Mouse (Mus musculus) embryonic facial prominence, embryonic 11.5 days (tissue): ENCODE results near the gene Ddx10. TPM values are rescaled to one million over a fixed set of nuclear protein-coding genes. Genes with fewer than 3 reads are reported as not detected.

Experiments used
- ATAC-seq: fragments of 200-750 bp; cut with Nextera tagmentation; replicated peaks from 2 replicates; pipeline ENCODE4 v1.8.0; 2017; ENCODE audit warnings: low read depth; ENCODE audit not compliant: insufficient number of reproducible peaks, low FRiP score, low TSS enrichment
- DNase-seq: peaks from one replicate; pipeline ENCODE4 v3.0.0-alpha.2; 2015; ENCODE audit warnings: low spot score
- H3K27ac ChIP-seq: fragments of 300-500 bp; sonication (generic); replicated peaks from 2 replicates; pipeline ENCODE4 v1.5.1; 2014; ENCODE audit warnings: mild to moderate bottlenecking, low read depth, low read length, control low read depth
- H3K27me3 ChIP-seq: fragments of 300-500 bp; sonication (generic); 2 replicates; pipeline ENCODE4 v1.6.1; 2014; ENCODE audit warnings: mild to moderate bottlenecking, low read length, moderate library complexity, mixed read lengths; ENCODE audit not compliant: control insufficient read depth, insufficient read depth
- H3K36me3 ChIP-seq: fragments of 300-500 bp; sonication (generic); replicated peaks from 2 replicates; pipeline ENCODE4 v1.6.1; 2014; ENCODE audit warnings: low read depth, mild to moderate bottlenecking, low read length, moderate library complexity, mixed read lengths; ENCODE audit not compliant: control insufficient read depth, insufficient read depth
- H3K4me1 ChIP-seq: fragments of 300-500 bp; sonication (generic); 2 replicates; pipeline ENCODE4 v1.6.1; 2014; ENCODE audit warnings: low read length, mixed read lengths; ENCODE audit not compliant: control insufficient read depth, insufficient read depth
- H3K4me2 ChIP-seq: fragments of 300-500 bp; sonication (generic); 2 replicates; pipeline ENCODE4 v1.6.1; 2014; ENCODE audit warnings: low read depth, mild to moderate bottlenecking, control low read depth, low read length, moderate library complexity
- H3K4me3 ChIP-seq: fragments of 300-500 bp; sonication (generic); 2 replicates; pipeline ENCODE4 v1.5.1; 2014; ENCODE audit warnings: low read depth, low read length, control low read depth
- H3K9ac ChIP-seq: fragments of 300-500 bp; sonication (generic); replicated peaks from 2 replicates; pipeline ENCODE4 v1.6.1; 2014; ENCODE audit warnings: mild to moderate bottlenecking, control low read depth, low read length
- H3K9me3 ChIP-seq: fragments of 300-500 bp; sonication (generic); replicated peaks from 2 replicates; pipeline ENCODE4 v1.6.1; 2016; ENCODE audit warnings: mild to moderate bottlenecking, low read length, inconsistent platforms, mixed read lengths; ENCODE audit not compliant: control insufficient read depth
- WGBS: fragments of 180-500 bp; shearing (Covaris S2); extraction: QIAGEN DNeasy Blood & Tissue Kit; methylation state at CpG from one replicate; pipeline ENCODE4 v1.1.7; 2014; 5-methylcytosine and 5-hydroxymethylcytosine counted together
- polyA plus RNA-seq: library from polyadenylated mRNA; unstranded; fragments of >200 nt; fragmentation: Nextera tagmentation; extraction: Ambion mirVana; gene quantifications from 2 replicates; pipeline ENCODE4 v1.2.1, GENCODE M21; 2014

The Ddx10 gene
- polyA plus RNA-seq, 1 experiment from 2014 or later = 37.4 TPM

DNA sequence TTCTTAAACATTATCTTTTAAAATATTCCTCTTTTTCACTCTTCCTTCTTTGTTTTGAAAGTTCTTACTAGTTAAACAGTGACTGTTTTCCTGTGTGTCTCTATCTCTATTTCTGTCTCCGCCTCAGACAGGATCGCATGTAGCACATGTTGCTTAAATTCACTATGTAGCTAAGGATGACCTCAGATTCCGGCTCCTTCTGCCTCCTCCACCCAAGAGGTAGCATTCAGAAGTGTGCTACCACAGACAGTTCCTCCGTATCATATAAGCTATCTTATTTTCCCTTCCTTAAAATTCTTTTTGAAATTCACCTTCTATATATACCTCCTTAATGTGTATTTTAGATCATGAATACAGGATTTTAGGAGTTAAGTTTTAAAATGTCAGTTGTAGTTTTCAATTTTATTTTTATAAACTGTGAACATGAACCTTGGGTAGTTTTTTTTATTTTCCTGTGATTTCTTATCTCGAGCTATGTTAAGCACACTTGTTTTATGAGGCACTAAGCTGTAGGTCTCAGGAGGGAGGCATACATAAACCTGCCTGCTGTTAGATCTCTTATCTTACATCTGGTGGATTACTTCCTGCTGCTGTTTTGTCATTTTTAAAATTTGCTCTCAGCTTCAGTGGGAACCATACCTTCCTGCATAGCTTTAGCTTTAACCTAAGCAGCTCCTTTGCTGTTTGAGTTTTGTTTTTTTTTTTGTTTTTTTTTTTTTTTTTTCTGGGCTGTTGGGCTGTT is 23.6 kb upstream of the Ddx10 start:
- H3K36me3 ChIP-seq = no peaks in the 10 kb centered on the region
- no peak overlapping the region for H3K9ac ChIP-seq
- no peaks in the 10 kb centered on the region for H3K9me3 ChIP-seq
- H3K27ac ChIP-seq = no peak overlapping the region
- no peak overlapping the region for H3K4me3 ChIP-seq
- H3K4me1 ChIP-seq = no peaks in the 10 kb centered on the region
- 81% methylated on average over 5 of the region's 5 CpGs for WGBS
- H3K27me3 ChIP-seq = no peaks in the 10 kb centered on the region
- no peak for ATAC-seq
- no peak overlapping the region for H3K4me2 ChIP-seq
- no peak for DNase-seq

DNA sequence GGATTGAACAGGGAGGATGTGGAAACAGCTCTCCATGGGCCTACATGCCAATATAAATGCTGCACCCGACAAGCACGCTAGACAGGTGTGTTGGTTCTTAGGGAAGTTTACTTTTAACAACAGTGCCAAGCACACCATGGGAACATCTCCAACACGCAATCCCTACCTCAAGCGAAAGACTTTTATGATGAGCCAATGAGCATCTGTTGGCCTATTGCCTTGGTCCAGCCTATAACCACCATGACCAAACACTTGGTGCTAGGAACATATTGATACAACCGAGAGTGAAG is 21.6 kb upstream of the Ddx10 start:
- 94% methylated on average over 5 of the region's 5 CpGs for WGBS
- Histone ChIP-seq H3K4me1 (no peaks in the 10 kb centered on the region), H3K9me3 (no peaks in the 10 kb centered on the region), H3K4me2 (no peak overlapping the region), H3K27me3 (no peaks in the 10 kb centered on the region), H3K36me3 (no peaks in the 10 kb centered on the region), H3K27ac (no peak overlapping the region), H3K9ac (no peak overlapping the region), H3K4me3 (no peak overlapping the region)
- DNase-seq (no peak), ATAC-seq (no peak)

DNA sequence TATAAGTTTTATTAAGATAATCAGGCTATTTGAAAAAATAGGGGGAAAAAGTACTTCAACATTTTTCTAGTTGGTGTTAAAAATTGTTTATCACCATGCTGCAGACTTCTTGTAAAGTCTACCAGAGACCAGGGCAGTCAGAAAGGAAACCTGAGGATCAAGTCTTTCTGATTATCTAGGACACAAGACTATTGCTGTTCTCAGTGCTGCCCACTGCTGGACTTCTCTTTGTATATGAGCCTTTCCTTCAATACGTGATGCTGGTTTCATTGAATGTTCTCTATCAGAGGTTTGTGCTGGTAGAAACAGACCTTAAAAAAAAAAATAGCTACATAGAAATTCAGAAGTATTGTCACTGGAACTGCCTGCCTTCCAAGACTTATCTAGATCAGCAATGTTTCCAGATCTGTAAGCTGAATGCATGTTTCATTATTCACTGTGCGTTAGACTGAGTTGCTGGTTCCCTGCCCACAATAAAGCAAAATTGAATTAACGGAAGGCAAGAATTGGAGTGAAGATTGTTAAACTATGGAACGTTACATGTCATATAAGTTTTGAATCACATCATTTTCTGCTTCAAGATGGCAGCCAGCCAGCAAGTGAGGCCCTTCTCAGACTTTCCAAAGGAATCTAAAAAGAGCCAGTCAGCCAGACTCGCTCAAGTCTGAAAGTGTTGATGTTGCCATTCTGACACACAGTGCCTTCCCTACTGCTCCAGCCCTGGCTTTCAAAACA is 21.0 kb upstream of the Ddx10 start:
- WGBS = 80% methylated on average over 5 of the region's 5 CpGs

DNA sequence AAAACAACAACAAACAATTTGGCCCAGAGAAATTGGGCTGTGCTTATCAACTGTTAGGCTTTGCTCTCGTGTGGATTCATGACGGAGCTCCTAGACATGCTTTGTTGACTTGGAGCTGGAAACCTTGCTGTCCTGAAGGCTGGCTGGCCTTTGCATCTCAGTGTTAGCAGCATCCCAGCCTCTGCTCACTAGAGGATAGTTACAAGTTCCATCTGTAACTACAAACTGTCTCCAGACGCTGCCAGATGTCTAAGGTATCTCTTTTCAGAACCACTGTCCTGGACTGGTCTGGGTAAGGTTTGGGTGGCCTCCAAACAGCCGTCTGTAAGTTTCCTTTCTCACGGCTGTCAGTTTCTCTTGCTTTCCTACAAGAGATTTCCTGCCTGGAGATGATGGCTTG is 20.2 kb upstream of the Ddx10 start:
- DNase-seq (no peak), ATAC-seq (no peak)
- Histone ChIP-seq H3K36me3 (no peaks in the 10 kb centered on the region), H3K9ac (no peak overlapping the region), H3K27me3 (no peaks in the 10 kb centered on the region), H3K9me3 (no peaks in the 10 kb centered on the region), H3K4me3 (no peak overlapping the region), H3K27ac (no peak overlapping the region), H3K4me2 (no peak overlapping the region), H3K4me1 (no peaks in the 10 kb centered on the region)
- 68% methylated on average over 5 of the region's 5 CpGs for WGBS

More for the DNA sequence above, 21.0 kb upstream of the Ddx10 start:
- ATAC-seq (no peak), DNase-seq (peak; percentile 51)
- Histone ChIP-seq H3K9me3 (no peaks in the 10 kb centered on the region), H3K36me3 (no peaks in the 10 kb centered on the region), H3K4me3 (no peak overlapping the region), H3K4me1 (no peaks in the 10 kb centered on the region), H3K27me3 (no peaks in the 10 kb centered on the region), H3K27ac (no peak overlapping the region), H3K4me2 (no peak overlapping the region), H3K9ac (no peak overlapping the region)

DNA sequence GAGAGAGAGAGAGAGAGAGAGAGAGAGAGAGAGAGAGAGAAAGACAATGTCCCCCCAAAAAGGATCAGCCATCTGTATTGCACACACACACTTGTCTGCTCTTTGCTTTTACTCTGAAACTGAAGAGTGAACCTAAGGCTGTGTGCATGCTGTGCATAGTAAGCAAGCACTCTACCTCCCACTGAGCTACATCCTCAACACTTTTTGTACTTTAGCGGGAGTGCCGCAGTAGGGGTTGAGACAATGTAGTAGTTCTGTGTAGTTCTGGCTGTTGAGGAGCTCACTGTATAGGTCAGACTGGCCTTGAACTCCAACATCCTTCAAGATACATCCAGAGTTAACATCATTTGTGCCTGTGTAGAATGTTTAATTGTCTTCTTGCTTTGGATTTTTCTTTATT is 17.7 kb upstream of the Ddx10 start:
- Histone ChIP-seq H3K9me3 (no peaks in the 10 kb centered on the region), H3K36me3 (no peaks in the 10 kb centered on the region), H3K4me3 (no peak overlapping the region), H3K4me1 (no peaks in the 10 kb centered on the region), H3K27me3 (no peaks in the 10 kb centered on the region), H3K27ac (no peak overlapping the region), H3K4me2 (no peak overlapping the region), H3K9ac (no peak overlapping the region)
- ATAC-seq = no peak
- 82% methylated on average over 2 of the region's 2 CpGs for WGBS
- no peak for DNase-seq

DNA sequence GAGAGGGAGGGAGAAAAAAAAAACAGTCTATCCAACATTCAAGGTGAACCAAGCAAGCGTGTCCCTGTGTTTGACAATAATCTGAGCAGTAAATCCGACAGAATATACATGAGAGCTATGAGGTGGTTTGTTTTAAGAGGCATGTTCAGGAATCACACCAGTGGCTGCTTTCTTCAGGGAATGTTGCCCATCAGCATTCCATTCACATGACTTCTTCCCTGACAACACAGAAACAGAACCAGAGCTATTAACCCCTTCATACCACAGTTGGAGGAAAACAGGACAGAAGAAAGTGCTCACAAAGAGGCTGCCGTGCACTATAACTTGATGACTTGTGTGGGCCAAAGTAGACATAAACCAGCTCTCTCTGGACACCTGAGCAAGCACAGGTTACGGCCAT is 16.5 kb upstream of the Ddx10 start:
- H3K27me3 ChIP-seq = no peaks in the 10 kb centered on the region
- 72% methylated on average over 4 of the region's 4 CpGs for WGBS
- no peak overlapping the region for H3K4me2 ChIP-seq
- no peaks in the 10 kb centered on the region for H3K9me3 ChIP-seq
- H3K4me1 ChIP-seq = no peaks in the 10 kb centered on the region
- no peak overlapping the region for H3K27ac ChIP-seq
- H3K36me3 ChIP-seq = no peaks in the 10 kb centered on the region
- peak; percentile 37 for DNase-seq
- no peak overlapping the region for H3K9ac ChIP-seq
- H3K4me3 ChIP-seq = no peak overlapping the region
- ATAC-seq = no peak

DNA sequence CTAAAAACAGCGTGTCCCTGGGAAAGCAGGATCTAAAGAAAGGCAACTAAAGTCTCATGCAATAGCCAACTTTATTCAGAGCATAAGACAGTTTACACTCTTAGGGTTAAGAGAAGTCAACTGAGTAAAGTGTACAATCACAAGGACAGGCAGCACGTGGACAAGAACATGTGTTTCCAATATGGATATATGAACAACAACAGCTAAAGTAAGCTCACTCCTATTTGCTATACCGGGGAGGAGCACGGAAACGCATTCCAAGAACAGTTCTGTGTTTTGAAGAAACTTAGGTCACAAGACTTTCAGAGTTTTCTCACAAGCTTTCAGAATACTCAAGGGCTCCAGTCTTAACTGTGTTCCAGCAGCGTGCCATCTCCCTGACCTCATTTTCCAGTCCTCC is 10.3 kb upstream of the Ddx10 start:
- 0 out of 2 replicates have a peak overlapping the region, but pooled peaks have one; percentile 19 for H3K9ac ChIP-seq
- H3K27ac ChIP-seq = no peak overlapping the region
- no peaks in the 10 kb centered on the region for H3K9me3 ChIP-seq
- H3K4me3 ChIP-seq = no peak overlapping the region
- 18% methylated on average over 6 of the region's 6 CpGs for WGBS
- no peaks in the 10 kb centered on the region for H3K36me3 ChIP-seq
- no peaks in the 10 kb centered on the region for H3K27me3 ChIP-seq
- no peaks in the 10 kb centered on the region for H3K4me1 ChIP-seq
- DNase-seq (peak; percentile 46), ATAC-seq (no peak)
- no peak overlapping the region for H3K4me2 ChIP-seq

DNA sequence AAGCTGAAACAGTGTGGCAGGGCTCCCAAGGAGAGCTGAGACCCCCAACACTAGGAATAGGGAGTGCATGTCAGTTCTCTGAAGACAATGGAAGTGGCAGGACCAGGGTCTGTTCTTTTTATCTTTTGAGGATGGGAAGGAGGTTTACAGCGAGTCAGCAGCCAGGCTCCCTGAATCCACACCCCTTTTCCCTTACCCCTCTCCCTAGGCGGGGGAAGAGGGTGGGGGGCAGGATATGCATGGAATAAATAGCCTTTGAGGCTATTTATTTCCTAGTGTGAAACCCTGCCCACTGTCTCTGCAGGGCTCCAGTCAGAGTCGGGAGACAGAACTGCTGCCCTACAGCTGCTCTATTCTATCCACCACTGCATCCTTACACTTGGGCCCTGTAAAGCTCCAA is 9.9 kb upstream of the Ddx10 start:
- Histone ChIP-seq H3K4me3 (no peak overlapping the region), H3K4me2 (no peak overlapping the region), H3K4me1 (no peaks in the 10 kb centered on the region), H3K27me3 (no peaks in the 10 kb centered on the region), H3K36me3 (no peaks in the 10 kb centered on the region), H3K27ac (no peak overlapping the region), H3K9ac (0 out of 2 replicates have a peak overlapping the region, but pooled peaks have one; percentile 19), H3K9me3 (no peaks in the 10 kb centered on the region)
- DNase-seq (no peak), ATAC-seq (0 out of 2 replicates have a peak, but pooled peaks have one; percentile 48)
- 0% methylated on average over 2 of the region's 3 CpGs for WGBS
